Mouse (Mus musculus) G1E-ER4 (cell line): Measurements from ENCODE around the gene Postn. TPM values are rescaled to one million over a fixed set of nuclear protein-coding genes. Genes with fewer than 3 reads are reported as not detected.

Source experiments
- GATA1 ChIP-seq: IDR thresholded peaks from one replicate; pipeline ENCODE4 v1.8.0; 2012; ENCODE audit warnings: low read length, inconsistent platforms
- polyA plus RNA-seq: library from polyadenylated mRNA; stranded (reverse); fragments of >175 nt; gene quantifications from 2 replicates; pipeline ENCODE4 v1.2.3, GENCODE M21; 2012

Postn gene
- polyA plus RNA-seq, 1 experiment, result not detected

DNA sequence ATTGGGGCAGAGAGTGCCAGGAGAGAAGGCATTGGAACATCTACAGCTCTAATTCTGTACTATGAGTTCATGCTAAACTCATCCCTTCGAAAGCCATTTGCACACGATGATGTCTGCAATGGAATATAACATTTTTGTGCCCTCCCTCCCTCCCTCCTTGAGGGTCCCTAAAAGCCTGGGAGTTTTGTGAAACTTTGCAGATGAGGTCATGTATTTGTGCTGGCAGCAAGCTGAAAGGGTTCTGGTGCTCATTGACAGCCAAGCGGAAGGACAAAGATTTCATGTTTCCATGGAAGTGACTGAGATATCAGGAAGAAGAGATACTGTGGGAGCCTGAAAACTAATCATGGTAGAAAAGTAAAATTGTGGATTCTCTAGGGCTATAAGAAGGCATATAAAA, 50.1 kb downstream of the Postn start:
- no peak for TF ChIP-seq GATA1

DNA sequence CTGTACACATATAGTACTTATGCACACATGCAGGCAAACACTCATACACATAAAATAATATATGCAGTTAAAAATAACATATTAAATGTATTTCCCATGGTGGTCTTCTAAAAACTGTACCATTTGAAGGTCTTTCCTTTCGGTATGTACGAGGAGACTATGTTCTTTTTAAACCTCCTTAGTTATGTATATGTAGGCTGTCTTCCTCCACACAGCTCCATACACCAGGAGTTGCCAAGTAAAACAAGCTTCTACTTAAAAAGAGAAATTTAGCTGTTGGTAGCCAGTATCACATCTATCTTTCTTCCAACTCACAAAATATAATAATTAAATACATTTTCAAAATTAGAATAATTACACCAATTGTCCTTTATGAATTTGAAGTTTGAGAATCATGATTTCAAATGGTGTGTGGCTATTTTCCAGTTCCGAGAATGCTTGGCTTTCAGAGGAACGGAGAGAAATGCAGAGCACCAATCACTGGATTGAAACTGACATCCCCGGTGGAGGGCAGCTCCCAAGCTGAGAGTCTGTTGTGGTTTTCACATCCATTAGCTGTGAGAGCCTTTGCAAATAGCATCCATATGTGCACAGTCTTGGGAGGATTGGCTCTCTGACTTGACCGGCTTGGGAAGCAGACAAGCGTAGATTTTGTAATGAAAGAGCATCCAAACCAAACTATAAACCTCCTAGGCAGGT, 52.1 kb downstream of the Postn start:
- TF ChIP-seq GATA1, result no peak

DNA sequence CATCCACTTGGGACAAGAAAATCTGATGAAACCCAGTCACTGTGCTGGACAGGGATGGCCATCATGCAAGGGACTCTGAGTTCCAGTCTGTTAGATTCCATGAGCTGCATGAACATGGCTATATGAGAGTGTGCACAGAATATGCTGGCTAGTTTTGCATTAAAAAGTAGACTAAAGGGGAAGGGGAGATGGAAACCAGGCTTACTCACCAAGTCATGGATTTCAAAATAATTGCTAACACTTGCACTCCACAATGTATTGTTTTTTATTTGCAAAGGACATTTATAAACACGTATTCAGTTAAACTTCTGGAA, 52.6 kb downstream of the Postn start:
- no peak for TF ChIP-seq GATA1

DNA sequence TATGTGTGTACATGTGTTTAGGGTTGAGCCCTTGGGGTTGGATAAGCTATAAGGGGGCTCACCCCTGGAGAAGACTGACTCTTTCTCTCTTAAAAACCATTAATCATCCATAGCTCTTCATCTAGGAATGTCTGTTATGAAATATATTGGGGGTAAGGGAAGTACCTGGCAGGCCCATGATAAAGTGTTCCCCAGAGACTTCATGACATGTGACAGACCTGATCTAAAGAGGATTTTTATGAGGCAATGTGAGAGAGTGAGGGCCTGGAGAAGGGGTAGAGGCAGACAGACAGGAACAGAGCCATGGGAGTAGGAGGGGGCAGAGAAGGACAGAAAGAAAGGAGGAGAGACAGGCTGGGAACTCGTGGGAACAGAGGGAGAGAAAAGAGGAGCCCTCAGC, 53.5 kb downstream of the Postn start:
- no peak for TF ChIP-seq GATA1

DNA sequence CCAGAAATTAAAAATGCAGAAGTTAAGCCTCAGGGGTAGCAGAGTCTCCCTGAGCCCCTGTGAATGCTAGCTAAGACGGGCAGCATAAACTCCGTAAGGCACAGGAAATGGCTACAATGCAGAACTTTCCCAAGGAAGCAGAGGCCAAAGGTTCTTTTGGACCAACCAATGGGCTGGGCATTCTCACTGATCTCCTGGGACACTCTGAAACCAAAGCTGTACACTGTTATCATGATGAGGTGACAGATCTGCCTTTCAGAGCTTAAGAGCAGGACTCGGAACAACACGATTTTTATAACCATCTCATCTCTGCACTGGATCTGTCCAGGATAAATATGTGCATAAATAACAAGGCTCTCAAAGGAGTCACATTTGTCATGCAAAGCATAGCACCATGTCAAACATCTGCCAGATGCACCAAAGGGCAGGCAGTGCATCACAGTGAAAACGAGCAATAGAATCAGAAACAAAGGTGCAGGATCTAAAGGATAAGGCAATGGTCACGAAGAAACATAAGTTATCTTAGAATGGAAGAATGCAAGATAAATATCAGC, 57.0 kb downstream of the Postn start:
- TF ChIP-seq GATA1, result no peak

DNA sequence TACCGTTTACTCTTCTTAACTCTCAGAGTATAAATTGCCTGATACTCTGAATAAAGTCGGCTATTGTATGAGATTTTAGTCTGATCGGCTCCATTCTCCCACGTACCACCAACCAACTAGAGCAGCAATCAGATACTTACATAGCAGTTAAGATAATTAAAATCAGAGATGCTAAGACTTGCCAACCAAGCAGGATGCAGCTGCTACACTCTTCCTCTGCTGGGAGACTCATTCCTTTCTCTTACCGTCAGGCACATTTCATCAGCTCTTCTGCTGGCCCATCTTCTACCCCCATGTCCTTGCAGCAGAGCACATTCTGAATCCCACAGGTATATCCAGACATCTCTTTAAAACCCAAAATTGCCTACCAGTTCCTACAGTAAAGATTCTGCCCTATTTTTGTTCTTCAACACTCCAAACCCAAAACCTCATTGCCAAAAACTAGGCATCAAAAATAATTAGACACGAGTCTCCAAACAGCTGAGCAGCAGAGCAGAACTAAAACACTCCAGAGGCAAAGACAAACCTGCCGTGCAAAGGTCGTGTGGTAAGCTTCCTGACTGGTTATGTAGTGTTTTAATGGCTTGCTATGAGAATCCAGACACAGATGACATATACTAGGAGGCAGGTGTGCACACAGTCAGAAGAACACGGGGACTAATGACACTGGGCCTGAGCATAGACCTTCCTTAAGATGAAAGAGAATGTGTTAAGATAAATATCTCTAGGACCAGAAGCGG, 59.5 kb downstream of the Postn start:
- TF ChIP-seq GATA1, result no peak

DNA sequence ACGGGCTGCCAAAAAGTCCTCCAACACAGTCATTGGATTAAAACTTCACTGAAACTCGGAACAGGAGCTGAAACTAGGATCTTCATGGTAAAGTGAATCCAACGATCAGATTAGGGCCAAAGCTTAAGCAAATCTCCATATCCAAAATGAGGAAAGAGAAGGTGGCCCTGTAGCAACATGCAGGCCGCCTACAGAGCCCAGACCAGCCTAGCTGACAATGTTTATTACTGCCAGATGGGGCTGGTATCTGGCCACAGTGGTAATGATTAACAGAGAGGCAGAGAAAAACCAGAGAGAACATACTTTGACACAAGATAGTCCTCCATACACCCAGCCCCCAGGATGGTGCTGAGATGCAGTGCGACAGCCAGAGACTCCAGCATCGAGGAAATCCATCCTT, 60.1 kb downstream of the Postn start:
- TF ChIP-seq GATA1, result no peak

DNA sequence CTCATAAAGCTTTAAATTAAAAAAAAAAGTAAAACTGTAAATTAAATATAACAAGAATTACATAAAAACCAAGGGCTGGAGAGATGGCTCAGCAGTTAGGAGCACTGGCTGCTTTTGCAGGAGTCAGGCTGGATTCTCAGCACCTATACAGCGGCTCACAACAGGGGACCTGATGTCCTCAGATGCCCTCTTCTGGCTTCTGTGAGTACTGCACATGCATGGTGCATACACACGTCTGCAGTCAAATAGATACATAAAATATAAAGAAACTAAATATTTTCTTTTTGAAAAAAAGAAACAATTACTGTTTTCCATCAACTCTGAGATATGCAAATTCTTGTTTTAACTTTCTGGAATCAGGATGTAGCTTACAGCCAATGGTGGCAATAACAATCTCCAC, 60.8 kb downstream of the Postn start:
- TF ChIP-seq GATA1, result no peak

DNA sequence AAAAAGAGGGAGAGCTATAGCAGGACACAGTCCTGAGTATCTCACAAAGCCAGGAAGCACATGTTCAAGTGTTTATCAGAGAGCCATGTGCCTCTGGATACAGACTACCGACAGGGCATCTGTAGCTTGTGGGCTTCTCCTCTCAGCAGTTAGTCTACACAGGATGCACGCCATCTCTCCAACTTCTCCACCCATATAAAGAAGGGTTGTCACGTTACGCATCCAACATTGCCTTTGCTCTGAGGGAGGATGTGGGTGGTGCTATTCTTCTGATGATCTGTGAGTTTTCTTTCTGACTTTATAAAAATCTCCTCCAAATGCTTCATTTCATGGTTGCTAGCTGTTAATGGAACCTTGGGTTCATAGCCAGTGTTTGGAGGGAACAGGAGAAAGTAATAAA, 63.2 kb downstream of the Postn start:
- TF ChIP-seq GATA1, result no peak

DNA sequence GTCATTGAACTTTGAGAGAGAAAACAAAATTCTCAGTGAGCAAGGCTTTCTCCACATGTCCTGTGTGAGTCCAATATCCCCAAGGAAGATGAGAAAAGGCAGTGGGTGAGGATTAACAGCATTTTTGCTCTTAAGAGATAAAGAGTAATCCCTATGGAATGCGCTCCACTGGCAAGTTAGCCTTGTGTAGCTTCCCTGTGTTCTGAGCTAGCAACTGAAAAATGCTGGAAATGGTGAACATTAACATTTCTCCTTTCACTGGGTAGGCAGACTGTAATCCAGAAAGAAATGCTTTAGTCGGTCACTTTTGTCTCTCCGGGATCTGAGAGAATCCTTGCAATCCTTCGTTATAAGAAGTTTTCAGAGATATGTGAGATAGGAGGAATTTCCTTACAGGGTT, 70.8 kb downstream of the Postn start:
- no peak for TF ChIP-seq GATA1

DNA sequence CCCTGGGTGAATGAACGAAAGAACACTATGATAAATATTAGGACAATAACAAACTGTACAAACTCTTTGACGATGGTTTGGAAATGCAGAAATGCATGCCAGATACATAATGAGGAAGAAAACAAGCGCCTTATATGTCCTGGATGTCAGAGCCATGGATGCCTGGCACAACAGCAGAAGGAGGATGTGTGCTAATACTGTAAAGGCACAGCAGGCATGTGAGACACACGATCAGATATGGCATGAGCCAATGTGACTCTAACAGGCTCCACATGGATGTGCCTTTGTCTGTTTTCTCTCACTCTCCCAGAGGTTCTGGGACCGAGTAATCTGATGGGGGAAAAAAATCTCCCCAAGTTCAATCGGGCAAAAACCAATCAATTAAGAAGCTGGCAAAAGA, 71.3 kb downstream of the Postn start:
- TF ChIP-seq GATA1, result no peak

DNA sequence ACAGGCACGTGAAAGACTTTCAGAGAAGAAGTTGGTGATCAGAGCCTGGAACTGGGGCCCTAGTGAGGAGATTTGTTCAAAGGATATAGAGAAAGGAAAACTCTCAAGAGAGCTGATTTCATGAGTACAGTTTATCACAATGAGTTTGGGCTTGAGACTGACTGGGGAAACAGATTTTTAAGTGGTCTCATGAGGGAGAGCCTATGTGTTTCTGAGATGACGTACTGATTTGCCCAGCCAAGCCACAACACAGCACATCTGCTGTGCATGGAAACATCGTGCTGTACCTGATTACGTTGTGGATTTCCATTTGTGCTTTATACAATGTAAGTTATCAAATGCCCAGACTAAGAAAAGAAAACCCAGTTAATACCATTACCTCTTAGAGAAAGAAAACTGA, 71.7 kb downstream of the Postn start:
- no peak for TF ChIP-seq GATA1

DNA sequence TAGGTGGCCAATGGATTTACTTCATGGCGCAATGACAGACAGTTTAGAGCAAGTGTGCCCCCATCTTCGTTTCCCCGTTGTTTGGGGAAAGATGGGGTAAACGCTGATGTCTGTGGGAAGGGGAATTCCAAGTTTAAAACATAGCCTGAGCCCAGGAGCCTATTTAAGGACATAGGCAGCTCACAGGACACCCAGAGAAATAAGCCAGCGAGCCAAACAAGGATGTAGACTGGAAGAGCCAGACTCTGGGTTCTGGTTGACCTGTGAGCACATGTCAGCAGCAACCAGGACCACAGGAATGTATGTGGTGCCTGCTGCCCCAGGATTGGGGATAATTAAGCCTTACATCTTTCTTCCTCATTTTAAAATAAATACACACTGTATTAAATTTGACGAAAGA, 73.7 kb downstream of the Postn start:
- no peak for TF ChIP-seq GATA1

DNA sequence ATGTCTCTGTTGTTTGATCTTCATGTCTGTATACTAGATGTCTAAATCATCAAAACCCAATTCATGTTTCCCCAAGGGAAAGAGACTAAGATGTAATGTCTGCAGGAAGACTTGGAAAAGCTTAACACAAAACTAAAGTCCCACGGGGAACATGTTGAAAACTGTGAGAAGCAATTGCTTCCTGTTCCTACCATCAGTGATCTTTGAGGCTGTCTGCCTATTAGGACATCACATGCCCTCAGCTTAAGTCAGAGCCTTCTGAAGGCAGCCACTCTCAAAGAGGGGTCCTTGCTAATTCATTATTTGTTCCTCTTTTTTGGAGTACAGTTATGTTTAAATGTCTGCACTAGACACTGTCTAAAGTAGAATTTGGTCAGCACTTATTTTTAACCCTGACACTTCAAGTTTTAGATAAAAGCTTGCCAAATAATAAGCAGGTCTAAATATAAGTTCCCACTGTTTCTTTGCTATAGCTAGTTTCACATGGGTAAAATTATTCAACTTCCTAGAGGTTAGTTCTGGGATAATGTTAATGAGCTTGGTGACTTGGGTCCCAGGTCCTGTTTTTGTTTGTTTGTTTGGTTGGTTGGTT, 75.6 kb downstream of the Postn start:
- no peak for TF ChIP-seq GATA1

Other genes starting within 250 kb of the Postn start
- gene Trpc4, start 205.1 kb upstream of the Postn start, polyA plus RNA-seq, result not detected in 2 replicates